Mouse (Mus musculus): ENCODE measurements around the gene Prss45. TPM values are rescaled to one million over a fixed set of nuclear protein-coding genes. Genes with fewer than 3 reads are reported as not detected.

Prss45 gene
- polyA plus RNA-seq, 1 experiment from 2014 or later, result not detected

DNA sequence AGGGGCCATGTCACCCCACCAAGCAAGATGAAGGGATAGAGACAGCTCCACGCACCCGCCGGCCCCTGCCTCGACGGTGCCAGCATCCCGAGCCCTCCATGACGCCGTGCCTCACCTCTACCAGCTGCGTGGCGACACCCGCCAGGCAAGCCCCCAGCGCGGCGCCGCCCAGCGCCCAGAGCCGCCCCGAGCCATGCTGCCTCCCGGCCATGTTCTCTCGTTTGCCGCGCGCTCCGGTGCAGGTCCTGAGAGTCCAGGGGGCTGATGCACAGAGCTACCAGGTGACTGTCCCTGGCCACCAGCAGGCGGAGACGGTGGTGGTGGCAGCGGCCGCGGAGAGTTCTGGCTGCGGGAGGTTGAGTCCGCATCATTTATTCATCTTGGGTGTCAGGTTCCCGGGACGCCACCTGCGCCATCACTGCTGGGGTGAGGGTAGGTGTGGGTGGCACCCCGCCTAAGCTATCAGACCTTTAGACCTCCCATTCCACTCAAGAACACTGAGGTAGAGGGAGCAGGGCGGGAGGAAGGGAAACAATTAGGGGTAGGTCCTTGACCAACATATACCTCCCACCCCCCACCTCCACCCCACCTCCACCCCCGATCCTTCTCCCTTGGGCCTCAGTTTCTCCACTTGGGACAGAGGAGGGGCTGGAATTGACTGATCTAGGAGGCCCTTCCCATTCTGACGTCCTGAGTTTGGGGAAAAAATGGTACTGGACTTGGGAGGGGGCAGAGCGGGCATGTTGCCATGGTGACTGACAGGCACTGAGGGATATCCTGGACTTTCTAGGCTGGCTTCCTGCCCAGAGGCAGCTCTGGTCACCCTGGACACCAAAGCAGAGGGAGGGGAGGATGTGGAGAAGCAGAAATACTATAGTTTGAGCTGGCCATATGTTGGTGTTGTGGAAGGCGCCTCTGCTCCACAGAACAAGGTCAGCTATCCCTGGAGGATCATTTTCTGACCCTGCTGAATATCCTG lies 39.6 kb downstream of the Prss45 start:
- 0 out of 2 replicates have a peak overlapping the region, but pooled peaks have one; percentile 41 for H3K27ac ChIP-seq (replicated peaks; ENCODE audit: low read depth, low read length)
- 5% methylated on average over 40 of the region's 40 CpGs for WGBS
- peak; percentile 56; the same call in 1 of the 2 replicates for ATAC-seq (ENCODE audit: low FRiP score, low TSS enrichment)

GRCm38 (mm10) chr9:110874660-110875191 lies 40.3 kb downstream of the Prss45 start:
- H3K27me3 ChIP-seq (ENCODE audit: control insufficient read depth, insufficient read depth, low read length), result peaks cover 13% of the 10 kb centered on the region
- ATAC-seq (ENCODE audit: low FRiP score, low TSS enrichment), result peak; percentile 46
- peak overlapping the region; percentile 57; the same call in 1 of the 2 replicates for H3K4me2 ChIP-seq (ENCODE audit: low read length)
- no peaks in the 10 kb centered on the region for H3K36me3 ChIP-seq (ENCODE audit: control insufficient read depth, insufficient read depth, low read length)
- H3K4me1 ChIP-seq (ENCODE audit: control insufficient read depth, insufficient read depth, low read length), result peaks cover 21% of the 10 kb centered on the region
- H3K9ac ChIP-seq (replicated peaks; ENCODE audit: low read length), result no peak overlapping the region
- H3K27ac ChIP-seq (replicated peaks; ENCODE audit: low read depth, low read length), result peak overlapping the region; percentile 41; the same call in 1 of the 2 replicates
- H3K9me3 ChIP-seq (ENCODE audit: control insufficient read depth, low read length), result no peaks in the 10 kb centered on the region
- no peak overlapping the region for H3K4me3 ChIP-seq (replicated peaks; ENCODE audit: low read depth, low read length)
- 7% methylated on average over 3 of the region's 3 CpGs for whole genome bisulfite sequencing
- no peak for DNase-seq

More for the DNA sequence above, 39.6 kb downstream of the Prss45 start:
- Histone ChIP-seq H3K4me2 (ENCODE audit: low read length) (peak overlapping the region; percentile 57), H3K4me3 (replicated peaks; ENCODE audit: low read depth, low read length) (peak overlapping the region; percentile 24), H3K9me3 (ENCODE audit: control insufficient read depth, low read length) (no peaks in the 10 kb centered on the region), H3K9ac (replicated peaks; ENCODE audit: low read length) (peak overlapping the region; percentile 45), H3K27me3 (ENCODE audit: control insufficient read depth, insufficient read depth, low read length) (peaks cover 5% of the 10 kb centered on the region), H3K36me3 (ENCODE audit: control insufficient read depth, insufficient read depth, low read length) (no peaks in the 10 kb centered on the region), H3K4me1 (ENCODE audit: control insufficient read depth, insufficient read depth, low read length) (peaks cover 21% of the 10 kb centered on the region)
- DNase-seq, result peak; percentile 83

DNA sequence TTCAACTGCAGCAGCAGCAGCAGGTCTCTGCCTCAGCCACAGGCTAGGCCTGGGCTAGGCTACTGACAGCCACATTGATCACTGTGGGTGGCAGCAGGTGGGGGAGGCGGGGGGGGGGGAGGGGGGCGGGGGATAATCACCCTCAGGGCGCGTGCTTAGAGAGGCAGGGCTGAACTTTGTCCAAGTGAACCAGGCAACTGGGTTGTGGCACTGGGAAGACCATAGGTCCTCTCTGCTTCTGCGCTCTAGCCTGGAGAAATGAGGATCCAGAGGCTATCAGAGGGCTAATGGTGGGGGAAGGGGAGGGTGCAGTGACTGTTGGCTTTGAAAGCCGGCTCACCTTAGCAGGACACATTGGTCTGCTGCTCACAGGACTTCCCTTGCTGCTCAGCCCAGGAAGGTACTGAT lies 40.9 kb downstream of the Prss45 start:
- no peak overlapping the region for H3K4me3 ChIP-seq (replicated peaks; ENCODE audit: low read depth, low read length)
- H3K9me3 ChIP-seq (ENCODE audit: control insufficient read depth, low read length), result no peaks in the 10 kb centered on the region
- H3K4me2 ChIP-seq (ENCODE audit: low read length), result no peak overlapping the region
- DNase-seq, result no peak
- H3K36me3 ChIP-seq (ENCODE audit: control insufficient read depth, insufficient read depth, low read length), result no peaks in the 10 kb centered on the region
- peaks cover 21% of the 10 kb centered on the region for H3K4me1 ChIP-seq (ENCODE audit: control insufficient read depth, insufficient read depth, low read length)
- H3K27ac ChIP-seq (replicated peaks; ENCODE audit: low read depth, low read length), result 0 out of 2 replicates have a peak overlapping the region, but pooled peaks have one; percentile 41
- peak; percentile 32; the same call in 1 of the 2 replicates for ATAC-seq (ENCODE audit: low FRiP score, low TSS enrichment)
- H3K9ac ChIP-seq (replicated peaks; ENCODE audit: low read length), result no peak overlapping the region
- H3K27me3 ChIP-seq (ENCODE audit: control insufficient read depth, insufficient read depth, low read length), result peaks cover 19% of the 10 kb centered on the region
- 21% methylated on average over 5 of the region's 6 CpGs for WGBS

DNA sequence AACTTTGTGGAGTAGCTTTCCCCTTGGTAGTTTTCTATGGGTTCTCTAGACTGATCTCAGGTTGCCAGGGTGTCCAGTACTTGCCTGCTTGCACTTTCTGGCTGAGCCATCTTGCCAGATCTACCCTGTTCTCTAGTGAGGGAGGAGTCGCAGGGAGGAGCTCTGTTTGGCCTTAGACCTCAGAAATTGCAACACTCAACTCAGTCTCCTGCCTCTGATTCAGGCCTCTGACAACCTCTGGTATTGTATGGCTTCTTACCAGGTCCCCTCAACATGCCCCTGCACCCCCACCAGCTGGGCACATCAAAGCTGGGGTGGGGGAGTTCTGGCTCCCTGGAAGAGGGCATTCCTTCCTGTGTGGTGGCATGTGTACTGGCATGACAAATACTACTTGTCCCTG lies 43.0 kb downstream of the Prss45 start:
- H3K4me3 ChIP-seq (replicated peaks; ENCODE audit: low read depth, low read length), result no peak overlapping the region
- no peaks in the 10 kb centered on the region for H3K36me3 ChIP-seq (ENCODE audit: control insufficient read depth, insufficient read depth, low read length)
- H3K4me1 ChIP-seq (ENCODE audit: control insufficient read depth, insufficient read depth, low read length), result peaks cover 21% of the 10 kb centered on the region
- DNase-seq (no peak), ATAC-seq (ENCODE audit: low FRiP score, low TSS enrichment) (no peak)
- 96% methylated on average over 1 of the region's 1 CpGs for WGBS
- peaks cover 32% of the 10 kb centered on the region for H3K27me3 ChIP-seq (ENCODE audit: control insufficient read depth, insufficient read depth, low read length)
- H3K4me2 ChIP-seq (ENCODE audit: low read length), result no peak overlapping the region
- no peak overlapping the region for H3K9ac ChIP-seq (replicated peaks; ENCODE audit: low read length)
- no peak overlapping the region for H3K27ac ChIP-seq (replicated peaks; ENCODE audit: low read depth, low read length)
- H3K9me3 ChIP-seq (ENCODE audit: control insufficient read depth, low read length), result no peaks in the 10 kb centered on the region

- Histone ChIP-seq H3K36me3 (ENCODE audit: control insufficient read depth, insufficient read depth, low read length) (no peaks in the 10 kb centered on the region), H3K4me2 (ENCODE audit: low read length) (no peak overlapping the region), H3K4me3 (replicated peaks; ENCODE audit: low read depth, low read length) (no peak overlapping the region), H3K9me3 (ENCODE audit: control insufficient read depth, low read length) (no peaks in the 10 kb centered on the region), H3K27ac (replicated peaks; ENCODE audit: low read depth, low read length) (no peak overlapping the region), H3K4me1 (ENCODE audit: control insufficient read depth, insufficient read depth, low read length) (peaks cover 21% of the 10 kb centered on the region), H3K9ac (replicated peaks; ENCODE audit: low read length) (no peak overlapping the region), H3K27me3 (ENCODE audit: control insufficient read depth, insufficient read depth, low read length) (peaks cover 30% of the 10 kb centered on the region)
- DNase-seq (no peak), ATAC-seq (ENCODE audit: low FRiP score, low TSS enrichment) (no peak)
- WGBS, result 87% methylated on average over 5 of the region's 5 CpGs
Observed at GRCm38 (mm10) chr9:110877888-110878287, 43.5 kb downstream of the Prss45 start.

- Histone ChIP-seq H3K27ac (replicated peaks; ENCODE audit: low read depth, low read length) (no peak within 1 kb of the TSS), H3K4me1 (ENCODE audit: control insufficient read depth, insufficient read depth, low read length) (peaks cover 12% of the 10 kb centered on the region), H3K27me3 (ENCODE audit: control insufficient read depth, insufficient read depth, low read length) (peaks cover 28% of the 10 kb centered on the region), H3K4me3 (replicated peaks; ENCODE audit: low read depth, low read length) (peak within 1 kb of the TSS; percentile 44), H3K9ac (replicated peaks; ENCODE audit: low read length) (peak within 1 kb of the TSS; percentile 36), H3K36me3 (ENCODE audit: control insufficient read depth, insufficient read depth, low read length) (no peaks in the 10 kb centered on the region), H3K4me2 (ENCODE audit: low read length) (peak within 1 kb of the TSS; percentile 65), H3K9me3 (ENCODE audit: control insufficient read depth, low read length) (no peaks in the 10 kb centered on the region)
- ATAC-seq (ENCODE audit: low FRiP score, low TSS enrichment) (no peak), DNase-seq (peak; percentile 22)
- 10% methylated on average over 12 of the region's 12 CpGs for WGBS
Observed at GRCm38 (mm10) chr9:110879191-110879920, 45.0 kb downstream of the Prss45 start, which contains the start of gene Als2cl. Gene Als2cl, plus strand, starts transcription at chr9:110879870.

GRCm38 (mm10) chr9:110879998-110880561 lies 45.7 kb downstream of the Prss45 start, which contains the start of gene Tmie:
Gene Tmie, minus strand, starts transcription at chr9:110880113.
- under 1% methylated on average over 57 of the region's 57 CpGs for WGBS

DNA sequence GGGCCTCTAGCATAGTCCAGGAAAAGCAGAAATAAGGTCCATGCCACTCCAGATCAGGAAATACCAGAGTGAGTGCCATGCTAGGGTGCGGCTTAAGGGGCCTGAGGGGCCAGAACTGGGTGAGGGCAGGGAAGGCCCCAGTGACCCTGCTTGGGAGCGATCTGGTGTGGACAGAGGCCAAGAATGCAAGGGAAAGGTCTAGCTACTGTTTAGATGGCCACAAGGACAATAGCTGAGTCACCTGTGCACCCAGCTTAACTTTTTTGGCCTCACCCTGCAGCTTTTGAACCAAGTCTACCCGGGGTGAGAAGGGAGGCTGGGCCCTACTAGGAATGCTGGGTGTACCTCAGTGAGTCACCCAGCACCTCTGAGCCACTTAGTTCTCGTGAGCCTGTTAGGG lies 46.4 kb downstream of the Prss45 start:
- 66% methylated on average over 4 of the region's 4 CpGs for WGBS
- H3K4me1 ChIP-seq (ENCODE audit: control insufficient read depth, insufficient read depth, low read length), result no peaks in the 10 kb centered on the region
- H3K4me3 ChIP-seq (replicated peaks; ENCODE audit: low read depth, low read length), result peak overlapping the region; percentile 44
- no peaks in the 10 kb centered on the region for H3K9me3 ChIP-seq (ENCODE audit: control insufficient read depth, low read length)
- H3K27ac ChIP-seq (replicated peaks; ENCODE audit: low read depth, low read length), result no peak overlapping the region
- no peak overlapping the region for H3K4me2 ChIP-seq (ENCODE audit: low read length)
- H3K9ac ChIP-seq (replicated peaks; ENCODE audit: low read length), result no peak overlapping the region
- ATAC-seq (ENCODE audit: low FRiP score, low TSS enrichment) (no peak), DNase-seq (no peak)
- peaks cover 28% of the 10 kb centered on the region for H3K27me3 ChIP-seq (ENCODE audit: control insufficient read depth, insufficient read depth, low read length)
- H3K36me3 ChIP-seq (ENCODE audit: control insufficient read depth, insufficient read depth, low read length), result no peaks in the 10 kb centered on the region

More at GRCm38 (mm10) chr9:110879998-110880561, 45.7 kb downstream of the Prss45 start, which contains the start of gene Tmie:
- H3K4me1 ChIP-seq (ENCODE audit: control insufficient read depth, insufficient read depth, low read length), result peaks cover 4% of the 10 kb centered on the region
- peak; percentile 47 for DNase-seq
- H3K9ac ChIP-seq (replicated peaks; ENCODE audit: low read length), result peak within 1 kb of the TSS; percentile 36
- H3K9me3 ChIP-seq (ENCODE audit: control insufficient read depth, low read length), result no peaks in the 10 kb centered on the region
- H3K4me2 ChIP-seq (ENCODE audit: low read length), result peak within 1 kb of the TSS; percentile 65
- H3K27me3 ChIP-seq (ENCODE audit: control insufficient read depth, insufficient read depth, low read length), result peaks cover 28% of the 10 kb centered on the region
- no peak for ATAC-seq (ENCODE audit: low FRiP score, low TSS enrichment)
- H3K4me3 ChIP-seq (replicated peaks; ENCODE audit: low read depth, low read length), result peak within 1 kb of the TSS; percentile 44
- no peaks in the 10 kb centered on the region for H3K36me3 ChIP-seq (ENCODE audit: control insufficient read depth, insufficient read depth, low read length)
- H3K27ac ChIP-seq (replicated peaks; ENCODE audit: low read depth, low read length), result no peak within 1 kb of the TSS

Measured in midbrain, embryonic 14.5 days (tissue).